Mouse (Mus musculus) c-Kit-positive CD71-negative TER-119-negative erythroid progenitor cells, embryonic 14.5 days (primary cell): ENCODE data around the gene Cts8.
A peak's percentile ranks its signal among the peaks of the same experiment; 100 is the strongest.

ENCODE experiments used
- DNase-seq: peaks from one replicate; pipeline ENCODE4 v3.0.0-alpha.2; 2013; ENCODE audit warnings: low read depth

Cts8 gene

DNA sequence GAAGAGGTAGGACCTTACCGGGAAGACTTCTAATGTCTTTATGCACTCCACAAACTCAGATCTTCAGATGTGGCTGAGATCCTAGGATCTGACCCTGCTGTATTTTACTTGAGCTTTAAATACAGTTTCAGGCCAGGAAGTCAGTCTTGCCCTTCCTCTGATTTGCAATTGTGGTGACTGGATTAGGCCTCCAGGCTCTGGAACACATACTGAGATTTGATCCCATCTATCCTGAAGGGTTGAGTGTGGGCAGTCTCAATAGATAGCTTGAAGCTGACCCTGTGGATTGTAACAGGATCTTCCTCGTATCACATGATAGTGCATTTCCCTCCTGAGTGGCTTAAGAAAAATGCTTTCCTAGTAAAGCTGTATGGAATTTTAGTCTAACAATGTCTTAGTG is at the start of gene Cts8:
Cts8 (minus strand) TSS at position 101 of the 400 bp plus-strand sequence.
- DNase-seq: no peak

DNA sequence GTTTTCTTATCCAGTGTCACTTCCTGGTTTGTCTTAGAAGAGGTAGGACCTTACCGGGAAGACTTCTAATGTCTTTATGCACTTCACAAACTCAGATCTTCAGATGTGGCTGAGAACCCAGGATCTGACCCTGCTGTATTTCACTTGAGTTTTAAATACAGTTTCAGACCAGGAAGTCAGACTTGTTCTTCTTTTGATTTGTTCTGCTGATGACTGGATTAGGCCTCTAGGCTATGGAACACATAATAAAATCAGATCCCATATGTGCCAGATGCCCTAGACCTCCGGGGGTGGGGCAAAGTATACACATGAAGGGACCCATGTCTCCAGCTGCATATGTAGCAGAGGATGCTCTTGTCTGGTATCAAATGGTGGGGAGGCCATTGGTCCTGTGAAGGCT is 33.6 kb upstream of the Cts8 start, which contains the start of gene Gm49398:
Gm49398 (minus strand) TSS at position 101 of the 400 bp plus-strand sequence.
- DNase-seq: no peak

DNA sequence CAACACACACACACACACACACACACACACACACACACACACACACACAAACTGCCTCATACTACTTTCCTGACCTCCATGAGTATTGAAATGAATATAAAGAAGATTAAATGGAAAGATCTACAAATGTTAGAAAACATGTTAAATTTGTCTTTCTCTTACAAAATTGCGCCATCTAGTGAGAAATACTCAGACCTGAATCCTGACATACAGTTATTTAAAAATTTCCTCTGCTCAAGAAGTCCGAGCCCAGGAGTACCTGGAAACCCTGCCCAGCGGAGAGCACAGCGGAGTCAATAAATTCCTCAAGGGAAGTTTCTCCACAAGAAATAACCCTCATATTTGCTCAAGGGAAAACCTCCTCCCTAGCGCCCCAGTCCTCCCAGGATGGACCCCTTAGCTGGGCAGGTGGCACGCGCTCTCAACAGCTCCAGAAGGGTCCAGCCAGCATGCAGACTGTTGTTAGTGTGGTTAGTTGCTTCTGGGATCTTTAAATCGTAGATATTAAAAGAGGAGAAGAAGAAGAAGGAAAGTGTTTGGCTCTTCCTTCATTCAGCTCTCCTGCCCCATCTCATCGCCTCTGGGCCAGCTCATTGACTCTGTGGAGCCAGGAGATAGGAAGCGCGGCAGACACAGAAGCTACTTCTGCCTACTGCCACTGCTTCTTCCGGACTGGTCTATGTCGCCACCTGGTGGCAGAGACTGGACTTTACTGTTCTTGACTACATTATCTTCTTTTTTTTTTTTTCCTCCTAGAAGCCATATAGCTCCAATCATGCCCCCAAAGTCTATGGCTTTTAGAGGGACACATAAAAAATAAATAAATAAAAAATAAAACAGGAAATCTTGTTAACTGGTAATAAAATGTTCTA is 13.8 kb downstream of the Cts8 start:
- DNase-seq: peak; percentile 60

DNA sequence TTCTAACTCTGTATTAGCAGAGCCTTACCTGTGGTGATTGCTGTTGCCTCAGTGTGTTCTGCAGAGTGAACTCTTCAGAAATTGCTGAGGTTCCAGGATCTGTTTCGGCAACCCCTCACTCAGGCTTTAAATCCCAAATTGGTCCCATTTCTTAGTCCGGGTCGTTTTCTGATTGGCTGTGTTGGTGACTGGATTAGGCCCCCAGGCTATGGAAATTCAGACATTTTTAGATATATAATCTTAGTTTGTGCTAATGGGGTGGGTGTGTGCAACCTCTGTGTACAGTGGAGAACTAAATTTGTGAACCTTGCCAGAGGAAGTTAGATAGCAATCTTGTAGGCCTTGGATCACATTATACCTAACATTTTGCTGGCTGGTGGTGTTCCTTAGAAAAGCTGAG is 51.8 kb downstream of the Cts8 start, which contains the start of gene Cts6:
Cts6 (minus strand) TSS at position 101 of the 400 bp plus-strand sequence.
- DNase-seq: no peak
